Mouse (Mus musculus): ENCODE measurements around the gene Mrpl58.

Mrpl58 gene

GRCm38 (mm10) chr11:115457405-115457804 is 53.9 kb downstream of the Mrpl58 start:
- DNase-seq (ENCODE audit: low spot score in 2 of 2): no peak

GRCm38 (mm10) chr11:115460976-115461375 is 57.4 kb downstream of the Mrpl58 start:
- DNase-seq (ENCODE audit: low spot score in 2 of 2): no peak

- no peak for DNase-seq (ENCODE audit: low spot score in 2 of 2)
These were observed 58.3 kb downstream of the Mrpl58 start for GRCm38 (mm10) chr11:115461846-115462242.

Measured in frontal cortex, postnatal 10 days (tissue).